Mouse (Mus musculus) monocyte, adult 2 months (primary cell): Measurements from ENCODE around the gene Slc25a23.
A peak's percentile ranks its signal among the peaks of the same experiment; 100 is the strongest.

ENCODE experiments used
- DNase-seq, 2 experiments: peaks; one replicate each; pipeline ENCODE4 v3.0.0; 2022; ENCODE audit warnings: low spot score in 2 of 2, low read depth in 1 of 2

Slc25a23 gene

GRCm38 (mm10) chr17:57059486-57059977, at the start of gene Slc25a23:
Gene Slc25a23 (minus strand): TSS chr17:57059863.
- no peak for DNase-seq

- DNase-seq, result no peak
These were observed 49.1 kb upstream of the Slc25a23 start for GRCm38 (mm10) chr17:57108666-57109171.

- DNase-seq, result no peak
These were observed 48.5 kb upstream of the Slc25a23 start for GRCm38 (mm10) chr17:57108040-57108665.

DNA sequence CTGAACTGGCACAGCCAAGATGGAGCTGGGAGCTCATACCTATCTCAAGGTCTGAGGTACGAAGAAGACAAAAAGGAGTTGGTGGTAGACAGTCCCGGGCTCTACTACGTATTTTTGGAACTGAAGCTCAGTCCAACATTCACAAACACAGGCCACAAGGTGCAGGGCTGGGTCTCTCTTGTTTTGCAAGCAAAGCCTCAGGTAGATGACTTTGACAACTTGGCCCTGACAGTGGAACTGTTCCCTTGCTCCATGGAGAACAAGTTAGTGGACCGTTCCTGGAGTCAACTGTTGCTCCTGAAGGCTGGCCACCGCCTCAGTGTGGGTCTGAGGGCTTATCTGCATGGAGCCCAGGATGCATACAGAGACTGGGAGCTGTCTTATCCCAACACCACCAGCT, 47.4 kb upstream of the Slc25a23 start:
- DNase-seq, result no peak

DNA sequence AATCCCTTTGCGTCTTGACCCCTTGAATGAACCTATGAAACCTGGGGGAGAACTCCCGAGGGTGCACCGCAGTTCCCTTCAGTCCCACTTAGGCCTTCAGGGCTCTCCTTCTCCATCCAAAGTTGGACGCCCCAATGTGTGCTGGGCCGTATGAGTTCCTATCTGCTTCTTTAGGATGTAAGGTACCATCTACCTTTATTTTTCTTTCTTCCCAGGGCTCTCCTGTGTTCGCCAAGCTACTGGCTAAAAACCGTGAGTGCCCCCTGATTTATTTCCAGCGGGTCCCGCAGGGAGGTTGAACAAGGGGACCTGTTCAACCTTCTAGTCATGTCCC, 46.3 kb upstream of the Slc25a23 start:
- no peak for DNase-seq

- DNase-seq, result no peak
These were observed 45.7 kb upstream of the Slc25a23 start, which contains the start of gene Tnfsf9 for GRCm38 (mm10) chr17:57105181-57106034. Gene Tnfsf9 (plus strand): TSS chr17:57105325.

- no peak for DNase-seq
These were observed 44.8 kb upstream of the Slc25a23 start for GRCm38 (mm10) chr17:57104496-57104895.

DNA sequence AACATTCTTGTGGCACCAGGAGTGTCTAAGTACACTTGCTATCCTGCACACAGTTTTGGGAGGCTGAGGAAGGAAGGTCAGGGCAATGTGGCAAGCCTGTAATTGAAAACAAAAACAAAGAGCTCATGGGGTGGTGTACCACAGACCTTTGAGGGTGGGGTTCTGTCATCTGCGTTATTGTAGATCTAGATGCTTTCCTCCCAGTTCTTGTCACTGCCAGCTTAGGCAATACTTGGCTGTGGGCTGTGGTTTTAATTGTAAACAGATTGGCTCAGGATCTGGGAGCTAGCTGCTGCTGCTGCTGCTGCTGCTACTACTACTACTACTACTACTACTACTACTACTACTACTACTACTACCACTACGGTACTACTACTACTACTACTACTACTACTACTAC, 42.6 kb upstream of the Slc25a23 start:
- DNase-seq, result no peak

DNA sequence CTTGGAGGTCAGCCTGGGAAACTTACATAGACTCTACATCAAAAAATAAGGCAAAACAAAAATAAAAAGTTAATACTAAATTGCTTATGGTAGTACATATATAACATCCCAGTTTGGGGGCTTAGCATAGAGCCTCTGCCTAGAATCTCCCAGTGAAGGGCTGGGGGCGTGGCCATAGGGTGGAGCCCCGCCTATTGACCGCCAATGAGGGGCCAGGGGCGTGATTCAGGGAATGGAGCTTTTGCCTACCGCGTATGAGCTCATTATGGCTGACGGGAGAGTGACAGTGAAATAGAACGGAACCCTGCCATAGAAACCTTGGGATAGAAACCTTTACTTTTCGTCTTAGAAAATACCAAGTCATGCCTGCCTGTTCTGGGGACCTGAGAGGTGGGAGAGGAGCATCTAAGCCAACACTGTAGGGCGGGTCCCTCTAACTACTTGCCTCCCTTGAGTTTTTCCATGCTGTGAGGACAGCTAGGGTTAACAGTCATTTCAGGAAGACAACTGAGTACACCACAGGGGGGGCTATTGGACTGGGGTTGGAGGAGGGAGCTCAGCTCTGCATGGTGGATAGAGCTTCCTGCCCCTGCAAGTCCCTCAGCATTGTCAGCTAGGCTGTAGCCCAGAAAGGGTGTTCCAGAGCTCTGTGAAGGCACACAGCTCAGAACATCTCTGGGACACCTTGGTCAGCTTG, 40.1 kb upstream of the Slc25a23 start:
- no peak for DNase-seq

DNA sequence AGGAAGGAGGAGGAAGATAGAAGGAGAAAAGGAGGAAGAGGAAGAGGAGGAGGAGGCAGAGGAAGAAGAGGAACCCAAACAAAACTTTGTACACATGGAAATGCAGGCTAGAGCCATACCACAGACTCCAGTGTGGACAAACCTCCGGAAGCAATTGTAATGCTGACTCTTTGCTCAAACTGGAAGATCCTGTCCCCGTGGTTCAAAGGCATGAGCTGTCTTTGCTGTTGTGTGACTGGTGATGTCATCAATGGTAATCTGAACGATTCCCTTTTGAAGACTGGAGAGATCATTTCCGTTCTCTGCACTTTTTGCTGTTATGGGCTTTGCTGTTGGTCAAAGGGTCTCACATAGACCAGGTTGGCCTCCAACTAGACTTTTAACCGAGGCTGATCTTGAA, 38.7 kb upstream of the Slc25a23 start:
- no peak for DNase-seq

GRCm38 (mm10) chr17:57096623-57096920, 36.9 kb upstream of the Slc25a23 start:
- peak; percentile 45 to 71 for DNase-seq

DNA sequence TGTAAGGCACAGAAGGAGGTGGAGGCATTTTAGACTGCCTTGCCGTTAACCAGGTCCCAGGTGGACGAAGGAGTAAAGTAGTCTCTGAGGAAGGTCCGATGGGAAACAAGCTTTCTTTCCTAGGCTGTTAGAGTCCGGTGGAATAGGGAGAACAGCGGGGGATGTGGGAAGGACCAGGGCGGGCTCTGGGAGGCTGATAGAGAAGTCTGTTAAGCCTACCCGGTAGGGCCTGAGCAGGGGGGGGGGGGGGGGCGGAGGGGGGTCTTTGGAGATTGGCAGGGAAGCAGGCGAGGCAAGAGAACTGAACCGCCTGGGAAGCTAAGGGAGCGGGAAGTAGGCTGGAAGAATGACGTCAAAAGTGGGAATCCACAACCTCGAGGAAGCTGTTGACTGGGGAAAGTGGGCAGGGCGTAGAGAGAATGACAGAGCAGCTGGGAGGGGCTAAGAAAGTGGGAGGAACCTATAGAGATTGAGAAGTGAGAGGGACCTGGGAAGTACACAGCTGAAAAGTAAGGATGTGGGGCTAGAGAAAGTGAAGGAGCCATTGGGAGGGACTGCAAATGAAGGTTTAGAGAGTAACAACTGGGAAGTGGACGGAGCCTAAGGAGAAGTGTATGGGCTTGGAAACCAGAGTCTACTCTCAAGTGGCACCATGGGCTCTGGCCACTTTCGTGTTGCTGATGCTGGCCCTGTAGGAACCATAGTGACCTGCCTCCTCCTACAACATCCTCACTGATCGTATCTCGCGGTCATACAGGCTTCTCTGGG, 36.4 kb upstream of the Slc25a23 start:
- peak in 1 of 2 experiments; percentile 55 for DNase-seq

DNA sequence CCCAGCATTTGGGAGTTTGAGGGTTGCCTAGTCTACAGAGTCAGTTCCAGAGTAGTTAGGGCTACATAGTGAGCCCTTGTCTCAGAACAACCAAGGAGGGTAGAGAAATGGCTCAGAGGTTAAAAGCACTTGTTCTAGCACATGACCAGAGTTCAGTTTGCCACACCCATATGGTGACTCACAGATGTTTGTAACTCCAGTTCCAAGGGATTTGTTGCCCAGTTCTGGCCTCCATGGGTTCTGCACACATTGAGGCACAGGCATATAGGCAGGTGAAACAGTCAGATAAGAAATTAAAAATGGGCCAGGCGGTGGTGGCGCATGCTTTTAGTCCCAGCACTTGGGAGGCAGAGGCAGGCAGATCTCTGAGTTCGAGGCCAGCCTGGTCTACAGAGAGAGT, 34.6 kb upstream of the Slc25a23 start:
- DNase-seq, result no peak

DNA sequence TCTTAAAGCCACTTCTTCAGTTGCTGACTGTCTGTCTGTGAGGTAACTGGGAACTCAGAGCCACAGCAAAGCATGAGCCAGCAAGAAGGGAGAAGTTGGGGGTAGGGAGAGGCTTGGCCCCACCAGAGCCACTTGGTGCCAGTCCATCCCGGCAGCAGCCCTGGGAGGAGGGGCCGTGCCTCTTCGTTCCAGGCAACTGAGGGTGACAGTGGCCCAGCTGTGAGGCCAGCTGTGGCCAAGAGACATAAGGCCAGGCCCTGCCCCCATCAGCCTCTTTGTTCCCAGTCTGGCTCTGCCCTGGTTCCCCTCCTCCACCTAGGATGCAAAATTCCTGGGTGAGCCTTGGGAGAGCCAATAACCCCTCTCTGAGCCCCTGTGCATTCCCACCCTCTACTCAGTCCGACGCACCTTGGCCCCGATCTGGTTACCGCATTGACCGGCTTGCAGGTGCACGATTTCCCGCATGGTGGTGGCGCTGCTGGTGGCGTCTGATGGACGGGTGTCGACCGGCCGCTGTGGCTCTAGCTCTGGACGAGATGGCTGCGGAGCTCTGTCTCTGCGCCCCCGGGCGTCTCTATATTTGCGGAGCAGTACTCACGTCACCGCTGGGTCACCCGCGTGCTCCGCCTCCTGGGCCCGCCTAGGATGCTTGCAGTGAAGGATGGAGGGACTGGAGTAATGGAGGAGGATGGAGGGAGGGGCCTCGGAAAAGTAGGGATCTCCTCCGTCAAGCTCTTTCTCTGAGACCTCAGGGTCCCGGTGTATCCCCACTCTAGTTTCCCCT, 27.6 kb upstream of the Slc25a23 start, which contains the start of gene Tubb4a:
Gene Tubb4a (minus strand): TSS at position 734 of the 784 bp plus-strand sequence.
- no peak for DNase-seq

DNA sequence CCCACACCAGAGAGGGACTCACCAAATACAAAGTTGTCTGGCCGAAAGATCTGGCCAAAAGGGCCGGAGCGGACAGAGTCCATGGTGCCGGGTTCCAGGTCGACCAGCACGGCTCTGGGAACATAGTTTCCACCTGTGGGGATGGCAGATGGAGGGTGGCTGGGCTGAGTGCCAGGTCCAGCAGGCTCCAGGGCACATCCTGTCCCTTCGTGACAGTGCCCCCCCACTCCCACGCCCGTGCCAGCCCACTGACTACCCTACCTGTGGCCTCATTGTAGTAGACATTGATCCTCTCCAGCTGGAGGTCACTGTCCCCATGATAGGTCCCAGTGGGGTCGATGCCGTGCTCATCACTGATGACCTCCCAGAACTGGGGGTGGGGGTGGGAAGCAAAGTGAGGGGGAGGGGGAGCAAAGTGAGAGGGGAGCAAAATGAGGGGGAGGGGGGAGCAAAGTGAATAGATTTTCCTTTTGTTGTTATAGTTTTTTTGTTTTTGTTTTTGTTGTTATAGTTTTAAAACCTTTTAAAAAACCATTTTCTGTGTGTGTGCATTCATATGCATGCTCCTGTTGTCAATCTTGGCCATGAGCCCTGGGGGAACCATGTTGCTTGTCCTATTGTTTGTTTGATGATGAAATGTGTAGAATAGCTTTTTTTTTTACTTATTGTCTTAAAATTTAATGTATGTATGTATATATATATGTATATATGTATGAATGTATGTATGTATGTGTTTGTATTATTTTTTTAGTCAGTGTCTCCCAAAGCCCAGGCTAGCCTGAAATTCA, 26.5 kb upstream of the Slc25a23 start:
- no peak for DNase-seq

DNA sequence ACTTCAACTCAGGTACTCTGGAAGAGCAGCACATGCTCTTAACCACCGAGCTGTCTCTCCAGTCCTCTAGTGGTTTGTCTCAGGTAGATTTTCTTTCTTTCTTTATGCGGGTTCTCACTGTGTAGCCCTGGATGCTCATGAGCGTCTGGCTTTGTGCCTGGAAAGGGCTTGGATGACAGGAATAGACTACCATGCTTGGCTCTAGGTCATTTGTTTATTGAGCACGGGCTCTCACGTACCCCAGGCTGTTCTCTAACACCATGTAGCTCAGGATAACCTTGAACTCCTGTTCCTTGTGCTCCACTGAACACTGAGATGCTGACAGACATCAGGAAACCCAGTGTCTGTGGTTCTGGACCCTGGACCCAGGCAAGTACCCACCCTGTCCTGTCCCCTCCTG, 22.8 kb upstream of the Slc25a23 start:
- DNase-seq, result no peak

DNA sequence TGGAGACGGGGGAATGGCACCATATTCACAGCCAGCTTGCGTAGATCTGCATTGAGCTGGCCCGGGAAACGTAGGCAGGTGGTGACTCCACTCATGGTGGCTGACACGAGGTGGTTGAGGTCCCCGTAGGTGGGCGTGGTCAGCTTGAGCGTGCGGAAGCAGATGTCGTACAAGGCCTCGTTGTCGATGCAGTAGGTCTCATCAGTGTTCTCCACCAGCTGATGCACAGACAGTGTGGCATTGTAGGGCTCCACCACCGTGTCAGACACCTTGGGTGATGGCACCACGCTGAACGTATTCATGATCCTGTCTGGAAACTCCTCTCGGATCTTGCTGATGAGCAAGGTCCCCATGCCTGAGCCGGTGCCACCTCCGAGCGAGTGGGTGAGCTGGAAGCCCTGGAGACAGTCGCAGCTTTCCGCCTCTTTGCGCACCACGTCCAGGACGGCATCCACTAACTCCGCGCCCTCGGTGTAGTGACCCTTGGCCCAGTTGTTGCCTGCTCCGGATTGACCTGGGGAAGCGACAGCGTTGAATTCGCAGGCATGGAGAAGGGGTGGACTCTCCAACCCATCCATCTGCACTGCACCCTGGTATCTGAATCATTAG, 21.7 kb upstream of the Slc25a23 start:
- no peak for DNase-seq

GRCm38 (mm10) chr17:57079919-57080318, 20.3 kb upstream of the Slc25a23 start:
- DNase-seq, result no peak

- DNase-seq, result peak in 1 of 2 experiments; percentile 65
These were observed 18.7 kb upstream of the Slc25a23 start, which contains the start of gene Dennd1c for GRCm38 (mm10) chr17:57078336-57078735. Gene Dennd1c (minus strand): TSS chr17:57078514.
